Mouse (Mus musculus): Measurements from ENCODE around the gene Stox1.

The Stox1 gene

DNA sequence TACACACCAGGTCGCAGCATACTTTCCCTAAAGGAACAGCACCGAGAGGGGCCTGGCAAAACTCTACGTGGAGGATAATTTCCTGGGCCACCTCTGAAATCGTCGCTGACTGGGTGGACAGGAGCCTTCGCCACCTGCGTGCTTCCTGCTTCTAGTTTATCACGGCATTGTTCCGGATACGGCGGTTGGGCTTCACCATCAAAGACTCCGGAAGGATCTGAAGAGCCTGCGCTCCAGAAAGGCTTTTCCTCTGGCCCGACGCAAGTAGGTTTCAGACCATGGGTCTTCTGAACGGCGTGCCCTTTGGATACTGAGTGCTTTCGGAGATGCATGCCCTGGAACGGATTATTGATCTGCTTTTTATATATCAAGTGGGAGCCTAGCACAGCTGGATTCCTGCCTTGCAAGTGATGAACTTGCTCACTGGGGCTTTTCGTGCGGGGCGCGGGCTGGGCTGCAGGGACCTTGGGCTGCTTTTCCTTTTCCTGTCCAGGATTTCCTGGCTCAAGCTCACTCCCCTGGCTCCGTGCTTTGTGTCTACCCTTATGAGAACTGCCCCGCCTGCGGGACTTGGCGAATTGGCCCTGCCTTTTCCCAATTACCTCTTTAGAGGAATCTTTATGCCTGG is 60.9 kb downstream of the Stox1 start:
- DNase-seq, result no peak

DNA sequence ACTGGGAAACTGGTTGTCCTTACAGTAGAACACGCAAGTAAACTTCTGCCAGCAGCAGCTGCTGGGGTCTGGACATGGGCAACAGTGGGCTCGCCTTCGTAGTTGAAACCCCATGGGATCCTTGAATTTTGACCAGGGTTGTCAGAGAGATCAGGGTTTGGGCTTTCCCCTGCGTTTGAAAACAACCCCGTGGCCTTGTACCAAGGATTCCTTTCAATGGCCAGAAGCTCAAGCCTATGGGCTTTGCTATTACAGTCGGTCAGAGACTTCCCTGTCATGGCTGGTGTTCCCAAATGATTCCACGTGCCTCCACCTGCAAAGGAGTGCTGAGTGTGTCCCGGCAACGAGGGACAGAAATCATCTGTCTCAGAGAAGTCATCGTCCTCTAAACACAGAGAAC is 61.8 kb downstream of the Stox1 start:
- no peak for DNase-seq

DNA sequence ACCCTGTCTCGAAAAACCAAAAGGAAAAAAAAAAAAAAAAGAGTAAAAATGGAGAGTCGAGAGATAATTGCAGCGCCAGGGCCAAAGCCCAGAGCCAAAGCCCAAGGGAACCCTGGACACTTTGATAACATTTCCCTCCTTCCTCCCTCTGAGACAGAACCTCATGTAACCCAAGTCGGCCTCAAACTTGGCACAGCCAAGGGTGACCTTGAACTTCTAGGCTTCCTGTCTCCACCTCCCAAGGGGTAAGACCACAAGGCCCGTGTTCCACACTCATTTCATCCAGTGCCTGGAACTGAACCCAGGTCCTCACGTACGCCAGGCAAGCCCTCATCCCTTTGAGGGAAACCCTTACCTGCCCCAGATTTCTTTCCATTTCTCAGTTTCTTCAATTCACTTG is 69.2 kb downstream of the Stox1 start:
- no peak for DNase-seq

DNA sequence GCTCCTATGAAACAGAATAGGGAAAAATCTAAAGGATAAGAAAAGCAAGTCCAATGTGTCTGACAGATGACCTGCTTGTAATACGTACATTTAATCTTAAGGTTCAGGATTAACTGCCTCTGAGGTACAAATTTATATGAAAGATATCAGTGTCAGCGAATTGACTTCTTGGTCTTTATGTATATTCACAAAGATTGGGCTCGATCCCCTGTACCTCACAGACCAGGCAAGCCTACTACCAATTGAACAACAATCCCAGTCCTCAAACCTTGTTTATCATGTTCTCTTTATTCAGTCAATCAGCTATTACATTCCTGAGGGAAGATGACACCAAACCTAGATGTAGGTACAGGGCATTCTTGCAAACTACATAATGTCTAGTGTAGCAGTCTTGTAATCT is 74.0 kb downstream of the Stox1 start:
- DNase-seq, result no peak

DNA sequence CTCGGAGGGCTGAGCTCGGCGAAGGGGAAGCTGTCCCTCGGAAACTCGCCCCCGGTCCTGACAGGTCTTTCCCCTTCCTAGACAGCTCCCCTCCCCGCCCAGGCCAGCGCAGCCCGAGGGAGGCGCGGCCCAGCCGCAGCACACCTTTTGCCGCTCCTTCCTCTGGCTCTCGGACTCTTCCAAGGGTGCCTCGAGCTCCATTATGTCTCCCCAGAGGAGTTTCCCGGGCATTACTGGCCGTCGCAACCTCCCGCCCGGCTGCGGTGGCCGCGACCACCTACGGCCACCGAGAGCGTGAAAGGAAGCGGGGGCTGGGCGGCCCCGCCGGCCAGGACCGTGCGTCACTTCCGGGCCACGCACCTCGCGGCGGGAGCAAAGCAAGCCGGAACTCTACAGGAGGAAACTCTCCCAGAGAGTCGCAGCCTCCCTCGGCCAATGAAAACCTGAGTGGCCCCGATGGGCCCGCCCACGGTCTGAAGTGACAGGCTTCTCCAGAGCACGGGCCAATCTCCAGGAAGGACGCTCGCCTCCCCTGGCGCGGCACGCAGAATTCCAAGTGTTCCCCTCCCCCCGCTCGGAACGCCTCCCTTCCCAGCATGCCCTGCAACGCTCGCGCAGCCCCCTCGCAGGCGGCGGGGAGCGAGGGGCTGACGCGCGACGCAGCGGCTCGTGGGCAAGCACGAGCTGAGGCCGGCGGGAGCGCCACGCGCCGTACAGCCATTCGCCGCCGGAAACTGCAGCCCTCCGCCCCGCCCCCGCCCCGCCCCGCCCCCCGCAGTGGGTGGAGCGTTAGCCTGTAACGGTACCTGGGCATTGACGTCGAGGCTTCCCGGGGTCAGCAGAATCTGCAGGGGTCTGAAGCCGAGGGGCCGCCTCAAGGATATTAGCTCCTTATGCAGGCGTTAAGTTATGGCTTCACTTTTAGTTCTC is 74.8 kb downstream of the Stox1 start, which contains the start of gene Ddx50:
Gene Ddx50 (minus strand): TSS at position 338 of the 930 bp plus-strand sequence.
- peak; percentile 100 for DNase-seq

DNA sequence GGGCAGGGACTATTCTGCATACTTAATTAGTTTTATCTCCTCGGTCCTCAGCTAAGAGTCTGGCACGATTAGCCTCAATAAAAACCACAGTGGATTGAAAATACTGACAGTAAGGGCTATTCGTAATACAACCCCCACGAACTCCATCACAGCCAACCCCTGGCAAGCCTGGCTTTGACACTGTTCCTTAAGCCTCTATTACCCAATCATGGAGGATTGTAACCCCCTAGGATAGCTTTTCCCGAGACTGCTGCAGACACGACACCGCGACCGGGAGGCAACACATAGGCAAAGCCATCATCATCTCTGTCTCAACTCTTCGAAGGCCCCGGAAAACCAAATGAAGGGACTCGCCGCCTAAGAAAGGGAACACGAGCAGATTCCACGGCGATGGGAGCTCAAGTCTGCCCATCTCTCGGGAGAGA is 75.6 kb downstream of the Stox1 start:
- DNase-seq, result no peak
